Mouse (Mus musculus) macrophage (primary cell): ENCODE measurements around the gene Cdkn2b. TPM values are rescaled to one million over a fixed set of nuclear protein-coding genes. Genes with fewer than 3 reads are reported as not detected.

Experiments used
- H3K27ac ChIP-seq: fragments of 350-480 bp; formaldehyde crosslinking; 2 replicates; pipeline ENCODE4 v1.9.0; 2021
- H3K36me3 ChIP-seq: fragments of 350-480 bp; formaldehyde crosslinking; 2 replicates; pipeline ENCODE4 v1.9.0; 2021; ENCODE audit errors: inconsistent target
- H3K4me3 ChIP-seq: fragments of 350-480 bp; formaldehyde crosslinking; 2 replicates; pipeline ENCODE4 v1.9.0; 2021; ENCODE audit errors: inconsistent target
- H3K79me2 ChIP-seq: fragments of 350-480 bp; formaldehyde crosslinking; 2 replicates; pipeline ENCODE4 v1.9.0; 2021; ENCODE audit errors: inconsistent target
- WGBS: methylation state at CpG from one replicate; pipeline ENCODE4 v1.1.7; 2026; ENCODE audit warnings: inconsistent platforms; ENCODE audit not compliant: missing documents; 5-methylcytosine and 5-hydroxymethylcytosine counted together
- polyA plus RNA-seq: library from polyadenylated mRNA; stranded (reverse); fragments of 250-400 nt; gene quantifications from 3 replicates; pipeline ENCODE4 v1.2.4, GENCODE M21; 2018; ENCODE audit warnings: inconsistent platforms
- total RNA-seq, 78 experiments: library from RNA; depleted of rRNA; stranded (reverse); fragments of 250-400 nt; gene quantifications; 1 replicate in 9 of 78; 2 replicates in 24 of 78; 3 replicates in 43 of 78; 4 replicates in 2 of 78; pipeline ENCODE4 v1.2.4; 2018; ENCODE audit warnings: inconsistent platforms in 56 of 78

The Cdkn2b gene
- total RNA-seq (2018; cell fraction: chromatin; rRNA removed): 1 to 10 TPM in 2 of 26 experiments, under 1 TPM in 3, not detected in 21; 0.50 to 6.3 (median 0.58) TPM
- total RNA-seq (2018; cell fraction: cytosol; rRNA removed): 1 to 10 TPM in 3 of 26 experiments, under 1 TPM in 23; 0.14 to 2.7 (median 0.53) TPM
- 1 to 10 TPM in 3 of 26 experiments, under 1 TPM in 7, not detected in 16; 0.42 to 2.6 (median 0.56) TPM for total RNA-seq (2018; cell fraction: nucleus; rRNA removed)
- 0.37 to 1.4 TPM (median 0.42 TPM) in 3 replicates for polyA plus RNA-seq

DNA sequence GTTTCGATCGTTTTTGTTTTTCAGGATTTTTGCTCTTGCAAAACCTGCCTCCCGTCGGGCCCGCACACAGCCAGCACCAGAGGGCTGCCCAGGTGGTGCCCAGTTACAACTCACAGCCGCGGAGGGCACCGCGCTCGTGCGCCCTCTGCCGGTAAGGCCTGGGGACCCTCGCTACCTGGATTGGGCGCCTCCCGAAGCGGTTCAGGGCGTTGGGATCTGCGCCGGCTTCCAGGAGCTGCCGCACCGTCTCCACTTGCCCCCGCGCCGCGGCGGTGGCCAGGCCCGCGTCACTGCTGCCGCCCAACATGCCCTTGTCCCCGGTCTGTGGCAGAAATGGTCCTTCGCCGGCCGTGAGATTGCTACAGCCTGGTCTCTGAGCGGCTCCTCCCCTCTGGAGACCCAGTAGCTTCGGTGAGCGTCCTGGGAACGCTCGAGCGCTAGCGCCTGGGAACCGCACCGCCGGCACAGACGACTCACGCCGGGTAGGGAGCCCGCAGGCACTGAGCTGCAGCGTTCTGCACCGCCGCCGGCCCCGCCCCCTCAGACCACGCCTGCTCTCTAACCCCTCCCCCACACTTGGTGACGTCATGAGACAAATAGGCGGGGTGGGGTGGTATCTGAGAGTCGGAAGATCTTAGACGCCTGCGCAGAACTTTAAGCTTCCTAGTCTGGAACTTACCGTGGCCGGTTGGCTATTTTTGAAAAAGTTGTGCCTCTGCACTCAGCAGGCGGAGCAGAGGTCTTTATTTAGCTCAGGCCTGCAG is at the start of gene Cdkn2b:
Gene Cdkn2b, minus strand, starts transcription at position 549 of the 764 bp plus-strand sequence.
- 1% methylated on average over 61 of the region's 61 CpGs for WGBS
- peak within 1 kb of the TSS; percentile 26; the same call in 1 of the 2 replicates for H3K4me3 ChIP-seq
- H3K27ac ChIP-seq: peak within 1 kb of the TSS; percentile 22; the same call in 1 of the 2 replicates
- no peaks in the 10 kb centered on the region for H3K79me2 ChIP-seq
- H3K36me3 ChIP-seq: no peaks in the 10 kb centered on the region

GRCm38 (mm10) chr4:89360349-89360748 is 49.5 kb upstream of the Cdkn2b start:
- Histone ChIP-seq H3K27ac (no peak overlapping the region), H3K79me2 (no peaks in the 10 kb centered on the region)
- 85% methylated on average over 3 of the region's 3 CpGs for WGBS

GRCm38 (mm10) chr4:89359506-89359905 is 48.7 kb upstream of the Cdkn2b start:
- Histone ChIP-seq H3K36me3 (no peaks in the 10 kb centered on the region), H3K27ac (no peak overlapping the region), H3K79me2 (no peaks in the 10 kb centered on the region), H3K4me3 (no peak overlapping the region)
- WGBS: 94% methylated on average over 3 of the region's 6 CpGs

More at GRCm38 (mm10) chr4:89360349-89360748, 49.5 kb upstream of the Cdkn2b start:
- no peaks in the 10 kb centered on the region for H3K36me3 ChIP-seq
- no peak overlapping the region for H3K4me3 ChIP-seq

DNA sequence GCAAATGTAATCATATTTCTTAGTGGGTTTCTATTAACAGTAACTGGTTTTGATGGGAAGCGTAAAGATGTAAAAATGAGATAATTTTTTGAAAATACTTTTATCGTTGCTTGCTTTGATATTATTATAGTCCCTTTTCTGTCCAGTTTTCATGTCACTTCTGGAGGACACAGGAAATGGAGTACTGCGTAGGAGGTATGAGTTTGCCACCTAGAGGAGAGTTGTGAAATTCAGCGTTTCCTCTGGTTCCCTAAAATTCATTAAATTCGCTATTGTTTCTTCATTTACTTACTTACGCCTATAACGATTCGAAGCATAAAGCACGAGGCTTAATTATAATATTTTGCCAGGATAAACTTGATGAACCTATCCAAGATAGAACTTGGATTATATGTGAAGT is 43.1 kb upstream of the Cdkn2b start:
- WGBS: 31% methylated on average over 9 of the region's 9 CpGs
- H3K27ac ChIP-seq: no peak overlapping the region
- no peak overlapping the region for H3K4me3 ChIP-seq
- no peaks in the 10 kb centered on the region for H3K36me3 ChIP-seq
- no peaks in the 10 kb centered on the region for H3K79me2 ChIP-seq

DNA sequence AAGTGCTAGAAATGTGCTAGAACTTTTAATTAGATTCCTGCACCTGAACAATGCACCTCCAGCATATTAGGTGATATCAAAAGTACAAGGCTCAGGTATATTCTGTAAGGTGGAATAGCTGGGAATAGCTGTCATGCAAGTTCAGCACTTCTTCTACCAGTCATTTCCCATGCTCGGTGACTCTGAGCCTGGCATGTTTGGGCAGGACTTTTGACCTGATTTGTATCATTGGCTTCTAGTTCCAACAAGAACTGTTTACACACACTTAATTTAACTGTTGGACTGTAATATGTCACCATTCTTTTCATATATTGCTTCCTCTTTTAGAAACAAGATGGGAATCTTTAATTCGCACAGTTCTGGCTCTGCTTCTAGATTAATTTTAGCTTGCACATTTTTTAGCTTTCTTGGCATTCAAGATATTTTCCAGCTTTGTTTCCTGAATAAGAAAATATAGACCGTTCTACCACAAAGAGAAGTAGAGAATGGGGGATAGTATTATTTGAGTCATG is 42.3 kb upstream of the Cdkn2b start:
- WGBS: 56% methylated on average over 3 of the region's 3 CpGs
- no peak overlapping the region for H3K27ac ChIP-seq
- H3K79me2 ChIP-seq: no peaks in the 10 kb centered on the region
- no peaks in the 10 kb centered on the region for H3K36me3 ChIP-seq
- no peak overlapping the region for H3K4me3 ChIP-seq

DNA sequence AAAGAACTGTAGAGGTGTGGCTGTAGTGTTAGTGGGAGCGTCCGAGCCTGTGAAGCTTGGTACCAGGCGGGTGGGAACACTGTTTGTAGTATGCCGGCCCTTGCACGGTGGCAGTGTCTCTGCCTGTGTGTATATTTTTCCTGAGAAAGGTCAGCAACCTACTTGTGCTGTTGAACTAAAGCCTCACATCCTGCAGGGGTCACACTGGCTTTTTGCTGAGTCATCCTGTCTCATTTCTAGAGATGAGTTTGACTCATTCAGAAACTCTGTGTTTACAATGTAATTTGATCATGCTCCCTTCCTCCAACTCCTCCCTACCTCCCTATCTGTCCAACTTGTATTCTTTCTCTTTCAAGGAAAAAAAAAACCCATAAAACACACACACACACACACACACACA is 40.6 kb upstream of the Cdkn2b start:
- WGBS: 19% methylated on average over 5 of the region's 5 CpGs
- no peaks in the 10 kb centered on the region for H3K36me3 ChIP-seq
- H3K4me3 ChIP-seq: no peak overlapping the region
- no peaks in the 10 kb centered on the region for H3K79me2 ChIP-seq
- H3K27ac ChIP-seq: no peak overlapping the region

DNA sequence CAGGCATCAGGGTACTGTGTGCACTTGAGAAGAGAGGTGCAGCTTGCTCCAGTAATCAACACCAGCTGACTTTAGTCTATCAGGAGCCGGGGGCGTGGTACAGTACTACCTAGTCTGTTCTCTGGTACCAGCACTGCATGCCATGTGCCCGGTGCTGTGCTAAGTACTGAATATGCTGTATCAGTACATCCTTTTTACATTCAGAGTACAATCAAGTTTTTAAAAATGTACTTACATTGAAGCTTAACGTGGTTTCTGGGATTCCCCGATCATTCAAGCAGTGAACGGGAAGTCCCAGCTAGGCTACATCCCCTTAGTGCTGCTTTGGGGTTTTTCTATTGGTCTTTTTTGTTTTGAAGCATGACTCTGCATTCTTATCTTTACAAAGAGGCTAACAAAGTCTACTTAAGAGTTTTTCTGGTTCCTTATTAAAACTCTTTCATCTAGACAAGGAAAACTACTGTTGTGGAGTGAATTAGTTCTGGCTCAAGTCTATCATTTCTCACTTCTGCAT is 40.2 kb upstream of the Cdkn2b start:
- no peak overlapping the region for H3K4me3 ChIP-seq
- 51% methylated on average over 6 of the region's 6 CpGs for WGBS
- H3K79me2 ChIP-seq: no peaks in the 10 kb centered on the region
- H3K36me3 ChIP-seq: no peaks in the 10 kb centered on the region
- no peak overlapping the region for H3K27ac ChIP-seq

DNA sequence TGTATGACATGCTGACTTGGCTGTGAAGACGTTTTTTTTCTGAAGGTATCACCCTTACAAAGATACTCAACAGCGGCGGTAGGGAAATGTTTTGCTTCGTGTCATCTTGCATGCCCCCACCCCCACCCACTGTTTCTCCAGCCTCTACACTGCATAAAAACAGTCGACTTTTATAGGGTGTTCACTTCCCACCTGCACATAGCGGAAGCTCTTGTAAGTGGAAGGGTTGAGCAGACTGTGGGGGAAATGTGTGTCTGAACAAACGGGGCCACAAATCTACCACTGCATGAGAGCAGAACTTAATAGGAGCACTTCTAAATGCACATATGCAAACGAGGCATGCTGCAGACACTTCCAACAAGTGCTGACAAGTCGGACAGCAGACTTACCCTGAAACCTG is 39.6 kb upstream of the Cdkn2b start:
- Histone ChIP-seq H3K79me2 (no peaks in the 10 kb centered on the region), H3K36me3 (no peaks in the 10 kb centered on the region), H3K4me3 (no peak overlapping the region), H3K27ac (no peak overlapping the region)
- WGBS: 62% methylated on average over 9 of the region's 9 CpGs

DNA sequence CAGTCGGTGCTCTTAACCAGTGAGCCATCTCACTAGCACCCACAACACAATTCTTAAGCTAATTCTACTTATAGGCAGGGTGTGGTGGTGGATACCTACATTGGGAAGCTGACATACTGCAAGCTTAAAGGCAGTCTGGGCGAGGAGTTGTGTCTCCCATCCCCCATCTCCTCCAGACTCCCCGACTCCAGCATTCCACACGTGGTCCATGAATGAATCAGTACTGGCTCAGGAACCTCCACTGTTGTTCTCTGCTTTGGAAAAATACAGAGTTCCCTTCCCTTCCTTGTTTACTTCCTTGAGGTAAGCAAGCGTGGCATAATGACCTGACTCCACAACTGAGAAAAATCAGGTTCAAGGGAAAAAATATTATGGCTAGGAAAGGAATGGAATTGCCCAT is 38.0 kb upstream of the Cdkn2b start:
- Histone ChIP-seq H3K4me3 (no peak overlapping the region), H3K36me3 (no peaks in the 10 kb centered on the region), H3K79me2 (no peaks in the 10 kb centered on the region), H3K27ac (no peak overlapping the region)
- WGBS: 67% methylated on average over 5 of the region's 5 CpGs

DNA sequence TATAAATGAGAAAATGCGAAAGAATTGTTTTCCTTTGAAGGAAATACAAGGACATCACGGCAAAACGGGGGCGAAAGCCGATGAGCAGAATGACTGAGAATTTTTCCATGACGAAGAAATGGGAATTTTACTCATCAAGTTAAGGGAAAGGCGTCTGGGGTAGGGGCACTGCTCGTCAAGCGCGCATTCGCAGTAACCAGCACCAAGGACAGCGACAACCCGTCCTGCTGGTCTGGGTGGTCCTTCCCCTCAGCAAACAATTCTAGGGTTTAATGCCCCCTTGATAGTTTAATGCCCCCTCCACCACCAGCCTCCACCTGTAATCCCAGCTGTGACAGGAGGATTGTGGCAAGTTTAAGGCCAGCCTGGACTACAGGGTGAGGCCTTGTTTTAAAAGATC is 2.6 kb upstream of the Cdkn2b start:
- Histone ChIP-seq H3K27ac (no peak overlapping the region), H3K79me2 (no peaks in the 10 kb centered on the region), H3K36me3 (no peaks in the 10 kb centered on the region), H3K4me3 (no peak overlapping the region)
- 17% methylated on average over 13 of the region's 13 CpGs for WGBS

- WGBS: 16% methylated on average over 11 of the region's 11 CpGs
- Histone ChIP-seq H3K27ac (no peak overlapping the region), H3K79me2 (no peaks in the 10 kb centered on the region), H3K36me3 (no peaks in the 10 kb centered on the region), H3K4me3 (no peak overlapping the region)
Measured at GRCm38 (mm10) chr4:89309996-89310395, 843 bp downstream of the Cdkn2b start.

DNA sequence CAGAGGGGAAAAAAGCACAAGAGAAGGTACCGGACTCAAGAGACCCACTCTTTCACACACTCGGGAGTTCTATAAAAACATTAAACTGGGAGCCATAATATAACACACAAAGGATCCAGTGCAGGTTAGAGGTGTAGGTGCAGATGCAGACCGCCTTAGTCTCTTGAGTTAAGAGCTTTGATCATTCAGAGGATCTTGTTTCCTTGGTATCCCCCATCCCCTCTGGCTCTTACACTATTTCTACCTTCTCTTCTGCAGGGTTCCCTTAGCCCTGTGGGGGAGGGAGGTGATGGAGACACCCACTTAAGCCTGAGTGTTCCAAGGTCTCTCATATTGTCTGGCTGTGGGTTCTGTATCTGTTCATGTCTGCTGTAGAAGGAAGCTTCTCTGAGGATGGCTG is 2.8 kb downstream of the Cdkn2b start:
- Histone ChIP-seq H3K27ac (no peak overlapping the region), H3K79me2 (no peaks in the 10 kb centered on the region), H3K4me3 (no peak overlapping the region), H3K36me3 (no peaks in the 10 kb centered on the region)
- WGBS: 35% methylated on average over 3 of the region's 3 CpGs

DNA sequence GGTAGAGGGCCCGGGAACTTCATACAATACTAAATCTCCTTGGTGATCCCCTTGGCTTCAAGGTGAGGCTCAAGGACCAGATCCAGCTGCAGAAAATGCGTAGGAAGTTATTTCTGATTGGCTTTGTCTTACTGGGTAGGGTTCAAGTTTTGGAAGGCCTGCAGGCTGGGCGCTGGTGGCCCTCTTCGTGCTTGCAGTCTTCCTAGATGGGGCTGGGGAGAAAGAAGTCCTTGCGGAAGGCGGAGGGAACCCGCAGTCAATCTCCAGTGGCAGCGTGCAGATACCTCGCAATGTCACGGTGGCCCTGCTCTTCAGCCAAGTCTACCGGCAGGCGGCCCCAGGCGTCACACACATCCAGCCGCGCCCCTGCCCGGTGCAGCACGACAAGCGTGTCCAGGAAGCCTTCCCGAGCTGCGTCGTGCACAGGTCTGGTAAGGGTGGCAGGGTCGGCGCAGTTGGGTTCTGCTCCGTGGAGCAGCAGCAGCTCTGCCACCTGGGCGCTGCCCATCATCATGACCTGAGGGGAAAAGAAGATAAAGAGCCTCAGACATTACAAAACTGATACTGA is 4.0 kb downstream of the Cdkn2b start:
- Histone ChIP-seq H3K4me3 (no peak overlapping the region), H3K79me2 (no peaks in the 10 kb centered on the region), H3K36me3 (no peaks in the 10 kb centered on the region), H3K27ac (no peak overlapping the region)
- WGBS: 18% methylated on average over 25 of the region's 25 CpGs

GRCm38 (mm10) chr4:89305691-89306090 is 5.1 kb downstream of the Cdkn2b start:
- Histone ChIP-seq H3K79me2 (no peaks in the 10 kb centered on the region), H3K4me3 (no peak overlapping the region), H3K36me3 (no peaks in the 10 kb centered on the region), H3K27ac (no peak overlapping the region)
- WGBS: 14% methylated on average over 3 of the region's 3 CpGs
